Mouse (Mus musculus): Measurements from ENCODE around the gene Vps29. TPM values are rescaled to one million over a fixed set of nuclear protein-coding genes. Genes with fewer than 3 reads are reported as not detected.

The Vps29 gene
- polyA plus RNA-seq, 1 experiment from 2014 or later, result 347 TPM

- peaks cover 3% of the 10 kb centered on the region; the same call in 1 of the 2 replicates for H3K4me1 ChIP-seq (ENCODE audit: control insufficient read depth, insufficient read depth, low read length)
- peak overlapping the region; percentile 88 for H3K9ac ChIP-seq (replicated peaks; ENCODE audit: low read depth, low read length)
- no peaks in the 10 kb centered on the region for H3K9me3 ChIP-seq (ENCODE audit: control insufficient read depth, low read length)
- ATAC-seq (ENCODE audit: low read depth), result peak; percentile 76
- peak overlapping the region; percentile 72 for H3K4me2 ChIP-seq (ENCODE audit: low read depth, low read length)
- H3K27me3 ChIP-seq (ENCODE audit: control insufficient read depth, insufficient read depth, low read length), result no peaks in the 10 kb centered on the region; the same call in 1 of the 2 replicates
- peak overlapping the region; percentile 84 for H3K4me3 ChIP-seq (ENCODE audit: low read depth, low read length)
- WGBS, result under 1% methylated on average over 41 of the region's 57 CpGs
- no peaks in the 10 kb centered on the region for H3K36me3 ChIP-seq (ENCODE audit: control insufficient read depth, insufficient read depth, low read length)
- peak overlapping the region; percentile 79 for H3K27ac ChIP-seq (ENCODE audit: low read depth, low read length)
These were observed 411 bp downstream of the Vps29 start for GRCm38 (mm10) chr5:122354492-122355067.

DNA sequence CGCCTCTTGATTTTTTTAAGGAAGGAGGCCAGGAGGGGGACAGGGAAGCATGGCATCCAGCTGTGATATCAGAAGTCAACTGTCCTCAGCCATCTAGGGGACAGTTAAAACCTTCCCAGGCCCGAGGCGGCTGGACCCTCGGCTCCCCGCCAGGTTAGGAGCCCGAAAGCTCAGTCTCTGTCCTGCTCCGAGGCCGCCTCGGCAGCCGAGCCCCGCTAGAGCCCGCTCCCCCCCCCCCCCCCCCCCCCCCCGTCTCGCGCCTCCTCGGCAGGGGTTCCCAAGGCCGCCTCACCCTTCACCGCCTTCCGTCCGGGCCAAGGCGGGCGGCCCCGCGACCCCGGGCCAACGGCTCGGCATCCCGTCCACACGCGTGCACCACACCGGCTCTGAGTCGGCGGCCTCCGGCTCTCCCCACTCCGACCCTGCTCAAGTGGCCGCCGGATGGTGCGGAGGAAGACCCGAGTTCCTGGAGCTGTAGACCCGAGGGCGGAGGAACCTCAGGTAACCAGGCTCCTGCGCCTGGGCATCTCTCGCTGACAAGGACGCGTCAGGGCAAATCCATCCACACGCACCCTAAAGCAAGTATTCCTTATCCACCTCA lies 17.5 kb downstream of the Vps29 start, which contains the start of gene Gpn3:
Gene Gpn3, plus strand, starts transcription at position 286 of the 601 bp plus-strand sequence.
- peak within 1 kb of the TSS; percentile 75 for H3K4me3 ChIP-seq (ENCODE audit: low read depth, low read length)
- ATAC-seq (ENCODE audit: low read depth), result peak; percentile 77
- H3K27ac ChIP-seq (ENCODE audit: low read depth, low read length), result peak within 1 kb of the TSS; percentile 92
- no peaks in the 10 kb centered on the region for H3K27me3 ChIP-seq (ENCODE audit: control insufficient read depth, insufficient read depth, low read length)
- no peaks in the 10 kb centered on the region for H3K9me3 ChIP-seq (ENCODE audit: control insufficient read depth, low read length)
- H3K9ac ChIP-seq (replicated peaks; ENCODE audit: low read depth, low read length), result peak within 1 kb of the TSS; percentile 72
- peaks cover 30% of the 10 kb centered on the region for H3K36me3 ChIP-seq (ENCODE audit: control insufficient read depth, insufficient read depth, low read length)
- under 1% methylated on average over 43 of the region's 46 CpGs for WGBS
- H3K4me1 ChIP-seq (ENCODE audit: control insufficient read depth, insufficient read depth, low read length), result peaks cover 15% of the 10 kb centered on the region
- H3K4me2 ChIP-seq (ENCODE audit: low read depth, low read length), result peak within 1 kb of the TSS; percentile 68

DNA sequence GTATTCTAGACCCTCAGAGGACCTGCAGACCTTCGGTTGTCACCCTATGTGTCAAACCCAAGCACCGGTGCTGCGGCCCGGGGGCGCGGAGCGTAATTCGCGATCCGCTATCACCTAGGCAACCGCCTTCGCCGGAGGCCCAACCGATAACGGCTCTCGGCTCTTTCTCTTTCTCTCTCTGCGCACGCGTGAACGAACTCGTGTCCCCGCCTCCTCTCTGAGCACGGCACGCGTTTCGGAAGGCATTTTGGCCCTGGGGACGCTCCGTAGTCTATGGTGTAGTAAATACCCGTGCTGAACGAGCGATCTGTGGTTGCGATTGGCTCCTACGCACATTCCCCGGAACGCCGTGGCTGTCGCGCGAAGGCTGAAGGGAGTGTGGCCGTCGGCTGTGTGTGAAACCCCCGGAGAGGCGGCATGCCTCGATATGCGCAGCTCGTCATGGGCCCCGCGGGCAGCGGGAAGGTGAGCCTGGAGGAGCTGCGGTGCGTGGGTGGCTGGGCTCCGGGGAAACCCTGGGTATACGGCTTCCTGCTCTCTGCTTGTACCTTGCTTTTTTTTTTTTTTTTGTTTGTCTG lies 18.1 kb downstream of the Vps29 start, which contains the start of gene Fam216a:
Gene Fam216a, minus strand, starts transcription at position 173 of the 578 bp plus-strand sequence.
- Histone ChIP-seq H3K9me3 (ENCODE audit: control insufficient read depth, low read length) (no peaks in the 10 kb centered on the region), H3K36me3 (ENCODE audit: control insufficient read depth, insufficient read depth, low read length) (peaks cover 29% of the 10 kb centered on the region; the same call in 1 of the 2 replicates), H3K9ac (replicated peaks; ENCODE audit: low read depth, low read length) (peak within 1 kb of the TSS; percentile 72), H3K27me3 (ENCODE audit: control insufficient read depth, insufficient read depth, low read length) (no peaks in the 10 kb centered on the region), H3K4me3 (ENCODE audit: low read depth, low read length) (peak within 1 kb of the TSS; percentile 75), H3K27ac (ENCODE audit: low read depth, low read length) (peak within 1 kb of the TSS; percentile 92), H3K4me2 (ENCODE audit: low read depth, low read length) (peak within 1 kb of the TSS; percentile 68), H3K4me1 (ENCODE audit: control insufficient read depth, insufficient read depth, low read length) (peaks cover 15% of the 10 kb centered on the region)
- under 1% methylated on average over 51 of the region's 53 CpGs for WGBS
- ATAC-seq (ENCODE audit: low read depth), result peak; percentile 94

GRCm38 (mm10) chr5:122372878-122373277 lies 18.7 kb downstream of the Vps29 start:
- WGBS, result 14% methylated on average over 5 of the region's 5 CpGs
- Histone ChIP-seq H3K36me3 (ENCODE audit: control insufficient read depth, insufficient read depth, low read length) (peaks cover 23% of the 10 kb centered on the region; the same call in 1 of the 2 replicates), H3K4me3 (ENCODE audit: low read depth, low read length) (peak overlapping the region; percentile 75), H3K27me3 (ENCODE audit: control insufficient read depth, insufficient read depth, low read length) (no peaks in the 10 kb centered on the region), H3K27ac (ENCODE audit: low read depth, low read length) (peak overlapping the region; percentile 92), H3K4me1 (ENCODE audit: control insufficient read depth, insufficient read depth, low read length) (peaks cover 15% of the 10 kb centered on the region), H3K9me3 (ENCODE audit: control insufficient read depth, low read length) (no peaks in the 10 kb centered on the region), H3K9ac (replicated peaks; ENCODE audit: low read depth, low read length) (peak overlapping the region; percentile 72), H3K4me2 (ENCODE audit: low read depth, low read length) (peak overlapping the region; percentile 68)
- no peak for ATAC-seq (ENCODE audit: low read depth)

GRCm38 (mm10) chr5:122377101-122377833 lies 23.1 kb downstream of the Vps29 start:
- 97% methylated on average over 4 of the region's 4 CpGs for WGBS
- peaks cover 19% of the 10 kb centered on the region for H3K36me3 ChIP-seq (ENCODE audit: control insufficient read depth, insufficient read depth, low read length)

GRCm38 (mm10) chr5:122378171-122378570 lies 24.0 kb downstream of the Vps29 start:
- Histone ChIP-seq H3K27ac (ENCODE audit: low read depth, low read length) (no peak overlapping the region), H3K36me3 (ENCODE audit: control insufficient read depth, insufficient read depth, low read length) (peaks cover 23% of the 10 kb centered on the region), H3K4me2 (ENCODE audit: low read depth, low read length) (no peak overlapping the region), H3K4me1 (ENCODE audit: control insufficient read depth, insufficient read depth, low read length) (peaks cover 5% of the 10 kb centered on the region; the same call in 1 of the 2 replicates), H3K9ac (replicated peaks; ENCODE audit: low read depth, low read length) (no peak overlapping the region), H3K27me3 (ENCODE audit: control insufficient read depth, insufficient read depth, low read length) (no peaks in the 10 kb centered on the region), H3K9me3 (ENCODE audit: control insufficient read depth, low read length) (no peaks in the 10 kb centered on the region), H3K4me3 (ENCODE audit: low read depth, low read length) (no peak overlapping the region)
- 95% methylated on average over 12 of the region's 12 CpGs for WGBS
- ATAC-seq (ENCODE audit: low read depth), result no peak

More at GRCm38 (mm10) chr5:122377101-122377833, 23.1 kb downstream of the Vps29 start:
- Histone ChIP-seq H3K27me3 (ENCODE audit: control insufficient read depth, insufficient read depth, low read length) (no peaks in the 10 kb centered on the region), H3K4me3 (ENCODE audit: low read depth, low read length) (no peak overlapping the region), H3K9me3 (ENCODE audit: control insufficient read depth, low read length) (no peaks in the 10 kb centered on the region), H3K27ac (ENCODE audit: low read depth, low read length) (no peak overlapping the region), H3K9ac (replicated peaks; ENCODE audit: low read depth, low read length) (no peak overlapping the region), H3K4me2 (ENCODE audit: low read depth, low read length) (no peak overlapping the region), H3K4me1 (ENCODE audit: control insufficient read depth, insufficient read depth, low read length) (peaks cover 7% of the 10 kb centered on the region; the same call in 1 of the 2 replicates)
- no peak for ATAC-seq (ENCODE audit: low read depth)

DNA sequence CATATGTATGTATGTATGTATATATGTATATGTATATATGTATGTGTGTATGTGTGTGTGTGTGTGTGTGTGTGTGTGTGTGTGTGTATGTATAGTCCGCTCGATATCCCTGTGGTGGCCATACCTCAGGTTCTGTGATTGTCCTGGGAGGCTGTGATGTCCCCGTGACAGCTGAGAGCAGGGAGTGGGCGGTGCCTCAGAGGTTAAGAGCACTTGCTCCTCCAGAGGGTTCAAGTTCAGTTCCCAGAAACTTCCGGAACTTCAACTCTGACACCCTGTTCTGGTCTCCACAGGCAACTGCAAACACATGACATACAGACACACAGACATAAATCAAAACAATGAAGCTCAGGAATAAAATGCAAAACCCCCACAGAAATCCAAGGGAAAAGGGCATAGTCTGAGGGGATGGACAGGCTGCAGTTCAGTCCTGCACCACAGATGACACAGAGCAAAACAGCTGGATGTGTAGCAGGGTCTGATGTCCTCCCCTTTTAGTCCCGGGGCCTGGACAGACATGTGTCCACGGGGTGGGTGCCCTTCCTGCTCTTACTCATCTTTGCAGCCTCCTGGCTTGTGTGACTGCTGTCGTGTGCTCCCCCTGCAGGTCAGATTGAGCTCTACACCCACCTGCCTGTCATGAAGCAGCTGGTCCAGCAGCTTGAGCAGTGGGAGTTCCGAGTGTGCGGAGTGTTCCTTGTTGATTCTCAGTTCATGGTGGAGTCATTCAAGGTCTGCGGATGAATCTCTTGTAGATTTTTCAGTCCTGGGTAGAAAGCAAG lies 25.4 kb downstream of the Vps29 start:
- Histone ChIP-seq H3K27me3 (ENCODE audit: control insufficient read depth, insufficient read depth, low read length) (no peaks in the 10 kb centered on the region), H3K36me3 (ENCODE audit: control insufficient read depth, insufficient read depth, low read length) (peaks cover 23% of the 10 kb centered on the region), H3K9ac (replicated peaks; ENCODE audit: low read depth, low read length) (no peak overlapping the region), H3K4me2 (ENCODE audit: low read depth, low read length) (no peak overlapping the region), H3K4me1 (ENCODE audit: control insufficient read depth, insufficient read depth, low read length) (no peaks in the 10 kb centered on the region), H3K27ac (ENCODE audit: low read depth, low read length) (no peak overlapping the region), H3K9me3 (ENCODE audit: control insufficient read depth, low read length) (no peaks in the 10 kb centered on the region), H3K4me3 (ENCODE audit: low read depth, low read length) (no peak overlapping the region)
- peak; percentile 58; the same call in 1 of the 2 replicates for ATAC-seq (ENCODE audit: low read depth)
- 59% methylated on average over 11 of the region's 11 CpGs for WGBS

- Histone ChIP-seq H3K9ac (replicated peaks; ENCODE audit: low read depth, low read length) (no peak overlapping the region), H3K9me3 (ENCODE audit: control insufficient read depth, low read length) (no peaks in the 10 kb centered on the region), H3K4me2 (ENCODE audit: low read depth, low read length) (no peak overlapping the region), H3K27me3 (ENCODE audit: control insufficient read depth, insufficient read depth, low read length) (no peaks in the 10 kb centered on the region), H3K4me1 (ENCODE audit: control insufficient read depth, insufficient read depth, low read length) (peaks cover 8% of the 10 kb centered on the region), H3K27ac (ENCODE audit: low read depth, low read length) (no peak overlapping the region), H3K36me3 (ENCODE audit: control insufficient read depth, insufficient read depth, low read length) (no peaks in the 10 kb centered on the region), H3K4me3 (ENCODE audit: low read depth, low read length) (no peak overlapping the region)
- ATAC-seq (ENCODE audit: low read depth), result no peak
- WGBS, result 92% methylated on average over 5 of the region's 5 CpGs
These were observed 35.8 kb downstream of the Vps29 start for GRCm38 (mm10) chr5:122390006-122390405.

All from neural tube, embryonic 14.5 days (tissue).